Mouse (Mus musculus): ENCODE measurements around the gene Ccser1.

- TF ChIP-seq EP300 (optimal IDR thresholded peaks at IDR 0.05) (no peak), CTCF (IDR thresholded peaks at IDR 0.05; ENCODE audit: low read depth) (no peak)
Observed at GRCm38 (mm10) chr6:62221856-62222255, 1041.7 kb downstream of the Ccser1 start.

Measured in stomach, postnatal 0 days (tissue).